Mouse (Mus musculus) neutrophil, adult 65 days (primary cell): Measurements from ENCODE around the gene Ccdc14. TPM values are rescaled to one million over a fixed set of nuclear protein-coding genes. Genes with fewer than 3 reads are reported as not detected.

ENCODE experiments used
- total RNA-seq: library from RNA; stranded (reverse); gene quantifications from 2 replicates; pipeline ENCODE4 v1.2.4, GENCODE M21; 2023

Gene Ccdc14
- 1.8 and 2.5 TPM in 2 replicates for total RNA-seq

GRCm38 (mm10) chr16:34690334-34691144, at the start of gene Ccdc14:
Gene Ccdc14, plus strand, starts transcription at chr16:34690616.

GRCm38 (mm10) chr16:34649621-34650020, 40.8 kb upstream of the Ccdc14 start, which contains the start of gene Ropn1:
Gene Ropn1, plus strand, starts transcription at chr16:34649921.

GRCm38 (mm10) chr16:34745065-34745585, 54.7 kb downstream of the Ccdc14 start, which contains the start of gene Mylk:
Gene Mylk, plus strand, starts transcription at chr16:34745210.

Other genes starting within 250 kb of the Ccdc14 start
- gene Kalrn, start 117.1 kb upstream of the Ccdc14 start, total RNA-seq, result 1.5 and 1.9 TPM in 2 replicates
- gene Ropn1, start 40.7 kb upstream of the Ccdc14 start, total RNA-seq, result not detected in 2 replicates
- gene Mylk, start 54.6 kb downstream of the Ccdc14 start, total RNA-seq, result 1.6 and 2.0 TPM in 2 replicates